Mouse (Mus musculus) neural tube, embryonic 15.5 days (tissue): ENCODE data around the gene Scml4. TPM values are rescaled to one million over a fixed set of nuclear protein-coding genes. Genes with fewer than 3 reads are reported as not detected.

ENCODE experiments used
- ATAC-seq: fragments of 200-750 bp; cut with Nextera tagmentation; 2 replicates; pipeline ENCODE4 v1.8.0; 2017; ENCODE audit warnings: mild to moderate bottlenecking, moderate TSS enrichment, moderate library complexity; ENCODE audit not compliant: low FRiP score
- H3K27ac ChIP-seq: fragments of 300-500 bp; sonication (generic); replicated peaks from 2 replicates; pipeline ENCODE4 v1.5.1; 2015; ENCODE audit warnings: mild to moderate bottlenecking, inconsistent platforms
- H3K27me3 ChIP-seq: fragments of 300-500 bp; sonication (generic); replicated peaks from 2 replicates; pipeline ENCODE4 v1.6.1; 2015; ENCODE audit warnings: inconsistent platforms
- H3K36me3 ChIP-seq: fragments of 300-500 bp; sonication (generic); 2 replicates; pipeline ENCODE4 v1.6.1; 2015; ENCODE audit warnings: inconsistent platforms
- H3K4me1 ChIP-seq: fragments of 300-500 bp; sonication (generic); 2 replicates; pipeline ENCODE4 v1.6.1; 2015; ENCODE audit warnings: inconsistent platforms
- H3K4me2 ChIP-seq: fragments of 300-500 bp; sonication (generic); 2 replicates; pipeline ENCODE4 v1.6.1; 2015; ENCODE audit warnings: inconsistent platforms, mild to moderate bottlenecking, moderate library complexity
- H3K4me3 ChIP-seq: fragments of 300-500 bp; sonication (generic); replicated peaks from 2 replicates; pipeline ENCODE4 v1.5.1; 2015; ENCODE audit warnings: mild to moderate bottlenecking, inconsistent platforms
- H3K9ac ChIP-seq: fragments of 300-500 bp; sonication (generic); replicated peaks from 2 replicates; pipeline ENCODE4 v1.6.1; 2015; ENCODE audit warnings: mild to moderate bottlenecking, inconsistent platforms
- H3K9me3 ChIP-seq: fragments of 300-500 bp; sonication (generic); replicated peaks from 2 replicates; pipeline ENCODE4 v1.6.1; 2016; ENCODE audit warnings: inconsistent platforms
- WGBS: fragments of 180-500 bp; shearing (Covaris S2); methylation state at CpG from one replicate; pipeline ENCODE4 v1.1.7; 2015; ENCODE audit warnings: mixed read lengths; 5-methylcytosine and 5-hydroxymethylcytosine counted together
- polyA plus RNA-seq: library from polyadenylated mRNA; unstranded; fragments of >200 nt; fragmentation: Nextera tagmentation; extraction: Ambion mirVana; gene quantifications from 2 replicates; pipeline ENCODE4 v1.2.1, GENCODE M21; 2015

The Scml4 gene
- polyA plus RNA-seq, 1 experiment from 2014 or later: 7.9 TPM

DNA sequence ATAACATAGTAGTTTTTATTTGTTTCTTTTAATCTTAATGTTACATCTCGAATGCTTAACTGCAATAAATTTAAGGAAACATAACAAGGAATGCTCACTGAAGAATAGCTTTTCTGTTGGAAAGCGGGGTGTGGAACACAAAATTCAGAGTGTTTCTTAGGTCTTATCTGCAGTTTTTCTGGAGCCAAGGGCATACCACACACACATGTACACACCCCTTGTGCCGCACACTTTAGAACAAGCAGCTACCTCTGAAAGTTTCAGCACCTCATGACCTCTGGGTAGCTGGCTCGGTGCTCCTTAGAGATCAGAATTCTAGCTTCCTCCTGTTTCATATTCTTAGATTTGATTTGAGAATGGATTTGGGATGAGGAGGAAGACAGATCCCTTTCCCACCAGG, 2.6 kb downstream of the Scml4 start:
- Histone ChIP-seq H3K9ac (no peak overlapping the region), H3K36me3 (no peaks in the 10 kb centered on the region), H3K27ac (no peak overlapping the region), H3K4me3 (no peak overlapping the region), H3K9me3 (no peaks in the 10 kb centered on the region), H3K4me2 (peak overlapping the region; percentile 64), H3K27me3 (no peaks in the 10 kb centered on the region), H3K4me1 (peaks cover 41% of the 10 kb centered on the region)
- ATAC-seq: no peak
- WGBS: 80% methylated on average over 4 of the region's 4 CpGs

DNA sequence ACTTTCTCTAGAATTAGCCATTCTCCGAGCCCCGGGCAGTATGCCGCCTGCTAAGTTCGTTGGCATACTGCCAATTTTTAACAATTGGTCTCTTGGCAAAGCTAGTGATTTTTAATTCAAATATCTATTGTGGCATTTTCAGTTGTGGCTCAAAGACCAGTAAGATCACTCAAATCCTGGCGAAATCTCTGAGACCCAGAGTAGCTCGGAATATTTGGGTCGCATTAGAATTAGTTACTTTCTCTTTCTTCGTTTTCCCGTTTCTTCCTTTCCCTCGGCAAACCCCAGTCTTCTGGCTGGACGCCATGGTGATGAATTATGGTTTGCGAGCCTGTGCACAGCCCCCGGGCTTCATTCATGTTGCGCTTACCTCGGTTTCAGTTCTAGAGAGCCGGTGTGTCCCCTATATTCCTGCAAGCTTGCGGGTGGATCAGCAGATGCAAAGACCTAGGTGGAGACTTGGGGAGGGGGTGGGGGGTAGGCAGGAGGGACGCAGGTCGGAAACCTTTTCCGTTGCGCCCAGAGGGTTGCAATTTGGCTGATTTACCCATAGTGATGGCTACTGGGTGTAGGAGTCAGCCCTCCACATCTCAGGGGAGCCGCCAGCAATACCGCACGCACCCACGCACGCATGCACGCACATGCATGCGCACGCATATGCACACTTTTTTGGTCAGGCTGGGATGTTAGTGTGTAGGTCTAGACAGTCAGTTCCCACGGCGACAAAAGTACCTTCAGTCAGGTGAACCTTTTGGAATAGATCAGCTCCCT, 3.6 kb downstream of the Scml4 start:
- Histone ChIP-seq H3K9me3 (no peaks in the 10 kb centered on the region), H3K27ac (peak overlapping the region; percentile 64; the same call in 1 of the 2 replicates), H3K27me3 (no peaks in the 10 kb centered on the region), H3K9ac (peak overlapping the region; percentile 30), H3K4me3 (peak overlapping the region; percentile 38), H3K4me1 (peaks cover 41% of the 10 kb centered on the region), H3K36me3 (no peaks in the 10 kb centered on the region), H3K4me2 (peak overlapping the region; percentile 64)
- ATAC-seq: peak; percentile 18; the same call in 1 of the 2 replicates
- WGBS: 20% methylated on average over 31 of the region's 31 CpGs

DNA sequence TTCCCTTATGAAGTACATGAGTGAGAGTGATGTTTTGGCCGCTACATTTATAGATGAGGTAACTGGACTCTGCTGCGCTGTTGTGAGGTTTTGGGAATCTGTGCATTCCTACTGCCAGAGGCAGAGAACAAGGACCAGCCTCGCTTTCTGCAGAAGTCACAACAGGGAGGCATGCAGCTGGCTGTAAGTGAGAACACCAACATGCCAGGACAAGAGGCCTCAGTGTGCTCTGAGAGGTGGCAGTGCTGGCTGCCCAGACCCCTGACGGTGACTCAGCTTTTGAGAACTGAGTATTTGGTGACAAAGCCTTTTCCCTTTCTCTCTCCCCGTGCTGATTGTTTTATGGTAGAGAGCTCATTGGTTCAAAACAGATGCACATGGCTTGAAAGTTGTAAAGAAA, 4.5 kb downstream of the Scml4 start:
- Histone ChIP-seq H3K9ac (no peak overlapping the region), H3K27me3 (no peaks in the 10 kb centered on the region), H3K4me2 (peak overlapping the region; percentile 64), H3K36me3 (no peaks in the 10 kb centered on the region), H3K4me3 (no peak overlapping the region), H3K4me1 (peaks cover 36% of the 10 kb centered on the region), H3K9me3 (no peaks in the 10 kb centered on the region), H3K27ac (no peak overlapping the region)
- no peak for ATAC-seq
- WGBS: 40% methylated on average over 5 of the region's 5 CpGs

DNA sequence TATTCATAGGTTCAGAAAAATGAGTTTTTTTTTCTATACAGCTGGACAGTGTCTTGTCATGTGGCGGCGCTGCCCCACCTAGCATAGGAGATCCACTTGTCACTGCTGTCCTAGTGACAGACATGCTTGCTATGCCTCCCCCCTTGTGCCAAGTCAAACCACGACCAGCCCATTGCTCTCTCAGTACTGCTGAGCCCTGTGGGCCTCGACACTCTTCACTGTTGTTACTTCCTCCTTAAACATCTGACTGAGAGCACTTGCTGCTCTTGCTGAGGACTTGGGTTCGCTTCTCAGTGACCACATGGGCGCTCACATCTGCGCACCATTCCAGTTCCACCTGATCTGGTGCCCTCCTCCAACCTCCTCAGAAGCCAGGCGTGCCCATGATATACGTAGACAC, 8.2 kb downstream of the Scml4 start:
- Histone ChIP-seq H3K27me3 (0 out of 2 replicates have a peak, but pooled peaks cover 6% of the 10 kb centered on the region), H3K9me3 (no peaks in the 10 kb centered on the region), H3K9ac (no peak overlapping the region), H3K4me1 (peaks cover 28% of the 10 kb centered on the region), H3K36me3 (no peaks in the 10 kb centered on the region), H3K4me2 (no peak overlapping the region), H3K27ac (no peak overlapping the region), H3K4me3 (no peak overlapping the region)
- no peak for ATAC-seq
- WGBS: 91% methylated on average over 9 of the region's 9 CpGs

DNA sequence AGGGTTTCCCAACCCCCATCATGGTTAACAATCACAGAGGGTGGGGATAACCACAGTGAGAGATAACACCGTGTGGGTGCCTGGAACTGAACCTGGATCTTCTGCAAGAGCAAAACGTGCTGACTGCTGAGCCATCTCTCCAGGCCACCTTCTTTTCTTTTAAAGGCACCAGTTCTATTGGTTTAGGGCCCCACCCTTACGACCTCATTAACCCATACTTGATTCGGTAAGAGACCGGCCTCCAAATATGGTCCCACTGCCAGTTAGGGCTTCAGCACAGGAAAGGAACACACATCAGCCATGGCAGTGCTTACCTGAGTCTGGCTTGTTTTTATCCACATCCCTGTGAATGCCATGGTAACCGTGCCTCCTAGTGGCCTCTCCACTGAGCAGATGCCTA, 9.3 kb downstream of the Scml4 start:
- Histone ChIP-seq H3K9me3 (no peaks in the 10 kb centered on the region), H3K36me3 (no peaks in the 10 kb centered on the region), H3K27me3 (0 out of 2 replicates have a peak, but pooled peaks cover 6% of the 10 kb centered on the region), H3K4me1 (peaks cover 18% of the 10 kb centered on the region), H3K9ac (no peak overlapping the region), H3K27ac (no peak overlapping the region), H3K4me3 (no peak overlapping the region), H3K4me2 (no peak overlapping the region)
- ATAC-seq: no peak
- 56% methylated on average over 6 of the region's 6 CpGs for WGBS

DNA sequence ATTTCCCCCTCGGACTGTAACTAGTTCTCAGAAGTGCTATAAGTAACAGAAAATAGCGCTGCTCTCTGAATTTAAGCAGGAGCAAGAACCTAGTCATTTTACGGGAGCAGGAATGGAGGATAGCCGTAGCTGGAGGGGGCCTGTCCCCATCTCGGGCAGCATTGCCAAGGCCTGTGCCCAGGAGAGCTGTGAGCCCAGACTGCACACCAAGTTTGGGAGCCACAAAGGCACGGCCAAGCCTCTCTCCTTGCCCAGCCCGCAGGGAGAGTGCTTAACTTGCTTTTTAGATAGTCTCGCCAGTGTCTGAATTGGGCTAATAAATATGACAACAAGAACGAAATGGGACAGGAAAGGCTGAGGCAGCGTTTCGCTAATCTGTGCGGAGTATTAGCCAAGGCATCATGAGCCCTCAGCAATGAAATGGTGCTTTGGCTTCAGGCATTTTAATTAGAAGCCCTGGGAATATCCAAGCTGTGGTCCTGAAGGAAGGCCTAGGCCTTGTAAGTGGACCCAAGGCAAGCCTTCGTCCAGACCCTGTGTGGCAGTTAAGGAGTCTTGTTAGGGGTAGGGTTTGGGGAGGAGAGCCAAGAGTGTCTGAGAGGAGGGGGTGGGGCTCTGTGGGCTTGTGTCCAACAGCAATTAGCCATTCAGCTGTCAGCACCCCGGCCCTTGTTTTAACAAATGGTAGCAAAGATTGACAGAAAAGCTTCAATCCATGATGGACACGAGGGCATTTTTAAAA, 12.3 kb downstream of the Scml4 start:
- 41% methylated on average over 15 of the region's 15 CpGs for WGBS
- no peaks in the 10 kb centered on the region for H3K36me3 ChIP-seq
- no peak overlapping the region for H3K4me2 ChIP-seq
- peaks cover 14% of the 10 kb centered on the region for H3K4me1 ChIP-seq
- no peaks in the 10 kb centered on the region for H3K9me3 ChIP-seq
- peak overlapping the region; percentile 34 for H3K27ac ChIP-seq
- H3K4me3 ChIP-seq: no peak overlapping the region
- H3K9ac ChIP-seq: no peak overlapping the region
- H3K27me3 ChIP-seq: 0 out of 2 replicates have a peak, but pooled peaks cover 6% of the 10 kb centered on the region
- ATAC-seq: peak; percentile 32

DNA sequence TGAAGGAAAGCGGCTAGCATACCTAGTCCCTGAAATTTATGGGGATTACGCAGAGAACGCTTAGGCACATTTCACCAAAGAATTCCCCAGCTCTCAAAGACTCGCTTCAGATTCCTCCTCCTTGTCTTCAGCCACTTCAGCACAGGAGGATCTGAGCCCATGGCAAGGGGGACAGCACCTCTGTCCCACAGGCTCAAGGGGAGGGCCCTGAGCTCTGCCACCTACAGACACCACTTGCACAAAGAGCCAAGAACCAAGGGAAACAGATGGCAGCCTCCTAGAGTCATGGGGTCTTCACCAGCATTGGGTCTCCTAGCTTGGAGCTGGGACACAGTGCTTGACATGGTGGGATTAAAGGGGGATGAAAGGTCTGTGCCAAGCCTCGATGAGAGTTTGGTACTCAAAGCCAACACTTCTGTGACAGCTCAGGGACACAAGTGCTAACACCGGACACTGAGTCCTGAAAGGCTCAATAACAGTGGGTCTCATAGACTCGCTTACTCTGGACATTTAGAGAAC, 13.0 kb downstream of the Scml4 start:
- Histone ChIP-seq H3K4me1 (peaks cover 14% of the 10 kb centered on the region), H3K4me2 (no peak overlapping the region), H3K9ac (no peak overlapping the region), H3K27me3 (0 out of 2 replicates have a peak, but pooled peaks cover 6% of the 10 kb centered on the region), H3K36me3 (no peaks in the 10 kb centered on the region), H3K9me3 (no peaks in the 10 kb centered on the region), H3K27ac (no peak overlapping the region), H3K4me3 (no peak overlapping the region)
- no peak for ATAC-seq
- WGBS: 77% methylated on average over 7 of the region's 7 CpGs

DNA sequence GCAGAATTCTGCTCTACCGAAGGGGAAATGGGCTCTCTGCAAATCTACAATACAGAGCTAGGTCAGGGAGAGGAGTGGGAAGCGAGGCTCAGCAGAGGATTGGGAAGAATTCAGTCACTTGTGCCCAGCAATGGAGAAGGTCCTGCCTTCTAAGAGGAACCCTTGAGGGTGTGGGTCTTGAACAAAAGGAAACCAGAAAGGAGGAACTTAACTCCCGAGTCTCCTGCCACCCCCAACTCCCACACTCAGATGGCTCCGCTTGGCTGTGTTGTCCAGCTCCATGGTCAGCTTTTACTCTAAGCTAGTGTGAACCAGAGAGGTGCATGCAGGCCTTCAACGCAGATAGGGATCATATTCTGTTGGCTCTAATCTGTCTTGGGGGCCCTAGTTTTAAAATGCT, 16.0 kb downstream of the Scml4 start:
- H3K36me3 ChIP-seq: no peaks in the 10 kb centered on the region
- no peak overlapping the region for H3K4me2 ChIP-seq
- H3K4me1 ChIP-seq: peaks cover 14% of the 10 kb centered on the region
- H3K4me3 ChIP-seq: no peak overlapping the region
- ATAC-seq: no peak
- 78% methylated on average over 5 of the region's 5 CpGs for WGBS
- no peak overlapping the region for H3K9ac ChIP-seq
- H3K27me3 ChIP-seq: no peaks in the 10 kb centered on the region
- no peaks in the 10 kb centered on the region for H3K9me3 ChIP-seq
- no peak overlapping the region for H3K27ac ChIP-seq

DNA sequence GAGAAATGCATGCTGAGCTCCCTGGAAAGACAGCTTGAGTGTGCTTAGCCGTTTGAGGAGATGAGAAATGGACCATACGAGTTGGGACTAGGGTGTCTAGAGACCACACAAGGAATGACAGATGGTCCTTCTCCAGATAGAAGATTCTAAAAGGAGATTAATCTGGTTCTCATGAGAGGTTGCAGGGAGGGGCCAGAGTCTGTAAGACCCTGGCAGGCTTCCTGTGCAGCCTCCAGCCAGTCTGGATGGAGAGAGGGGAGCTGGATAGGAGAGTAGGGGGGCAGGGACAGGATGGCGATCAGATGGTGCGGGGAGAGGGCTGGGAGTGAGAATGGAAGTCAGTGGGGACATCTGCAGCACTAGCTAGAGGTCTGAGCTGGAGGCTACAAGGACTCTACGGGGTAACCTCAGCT, 19.1 kb downstream of the Scml4 start:
- no peak for ATAC-seq
- WGBS: 72% methylated on average over 5 of the region's 5 CpGs
- H3K27me3 ChIP-seq: no peaks in the 10 kb centered on the region
- no peaks in the 10 kb centered on the region for H3K9me3 ChIP-seq
- H3K4me2 ChIP-seq: no peak overlapping the region
- H3K4me1 ChIP-seq: no peaks in the 10 kb centered on the region
- no peak overlapping the region for H3K9ac ChIP-seq
- no peak overlapping the region for H3K27ac ChIP-seq
- H3K4me3 ChIP-seq: no peak overlapping the region
- no peaks in the 10 kb centered on the region for H3K36me3 ChIP-seq

DNA sequence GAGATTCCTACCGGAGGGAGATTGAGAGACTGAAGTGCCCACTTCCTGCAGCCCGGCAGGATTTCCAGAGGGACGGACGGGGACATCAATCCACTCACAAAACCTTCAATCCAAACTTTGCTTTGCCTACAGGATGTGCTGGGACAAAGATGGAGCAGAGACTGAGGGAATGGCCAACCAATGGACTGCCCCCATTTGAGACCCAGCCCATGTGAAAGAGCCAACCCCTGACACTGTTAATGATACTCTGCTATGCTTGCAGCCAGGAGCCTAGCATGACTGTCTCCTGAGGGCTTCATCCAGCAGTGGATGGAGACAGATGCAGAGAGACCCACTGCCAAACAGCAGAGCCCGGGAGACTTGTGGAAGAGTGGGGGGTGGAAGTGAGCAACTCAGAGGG, 19.5 kb downstream of the Scml4 start:
- Histone ChIP-seq H3K4me2 (no peak overlapping the region), H3K36me3 (no peaks in the 10 kb centered on the region), H3K4me1 (no peaks in the 10 kb centered on the region), H3K4me3 (no peak overlapping the region), H3K27me3 (no peaks in the 10 kb centered on the region), H3K9me3 (no peaks in the 10 kb centered on the region), H3K27ac (no peak overlapping the region), H3K9ac (no peak overlapping the region)
- ATAC-seq: no peak
- 83% methylated on average over 5 of the region's 5 CpGs for WGBS

DNA sequence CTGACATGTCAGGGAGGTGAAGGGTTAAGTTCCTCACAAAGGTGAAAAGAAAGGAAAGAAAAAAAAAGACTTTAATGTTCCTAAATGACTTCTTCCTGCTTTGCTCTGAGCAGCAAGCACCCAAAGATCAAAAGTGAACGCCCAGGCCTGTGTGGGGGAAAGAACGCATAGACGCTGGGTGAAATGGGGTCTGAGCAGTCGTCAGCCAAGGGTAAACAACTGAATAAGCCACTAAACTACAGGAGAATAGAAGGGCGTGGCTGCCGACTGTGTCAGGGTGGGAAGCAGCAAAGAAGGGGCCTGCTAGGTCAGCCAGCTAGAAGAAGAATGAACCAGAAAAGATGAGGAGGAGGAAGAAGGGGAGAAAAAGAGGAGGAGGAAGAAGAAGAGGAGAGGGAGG, 26.9 kb downstream of the Scml4 start:
- Histone ChIP-seq H3K4me1 (no peaks in the 10 kb centered on the region), H3K27ac (no peak overlapping the region), H3K27me3 (no peaks in the 10 kb centered on the region), H3K9ac (no peak overlapping the region), H3K4me2 (no peak overlapping the region), H3K36me3 (no peaks in the 10 kb centered on the region), H3K4me3 (no peak overlapping the region), H3K9me3 (no peaks in the 10 kb centered on the region)
- ATAC-seq: no peak
- 7% methylated on average over 6 of the region's 6 CpGs for WGBS

DNA sequence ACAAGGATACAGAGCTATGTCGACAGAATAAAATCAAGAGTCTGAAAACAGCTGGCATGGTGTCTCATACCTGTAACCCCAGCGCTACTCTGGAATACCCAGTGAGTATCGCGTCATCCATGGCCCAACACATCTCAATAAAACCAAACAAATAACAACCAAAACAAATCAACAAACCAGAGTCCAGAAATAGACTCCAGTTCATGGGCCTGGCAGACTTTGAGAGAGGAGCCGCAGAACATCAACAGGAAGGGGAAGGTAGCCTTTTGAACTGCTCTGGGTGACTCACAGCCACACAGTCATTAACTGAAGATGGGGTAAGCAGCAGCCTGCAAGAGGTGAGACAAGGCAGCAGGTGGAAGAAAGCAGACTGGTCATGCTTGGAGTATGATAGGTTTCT, 28.1 kb downstream of the Scml4 start:
- H3K27ac ChIP-seq: no peak overlapping the region
- no peaks in the 10 kb centered on the region for H3K4me1 ChIP-seq
- no peak overlapping the region for H3K9ac ChIP-seq
- no peaks in the 10 kb centered on the region for H3K9me3 ChIP-seq
- no peak for ATAC-seq
- no peaks in the 10 kb centered on the region for H3K27me3 ChIP-seq
- H3K4me3 ChIP-seq: no peak overlapping the region
- H3K4me2 ChIP-seq: no peak overlapping the region
- 90% methylated on average over 5 of the region's 5 CpGs for WGBS
- no peaks in the 10 kb centered on the region for H3K36me3 ChIP-seq
